Mouse (Mus musculus) gastrocnemius, adult 2 months (tissue): ENCODE data around the gene Smco4. TPM values are rescaled to one million over a fixed set of nuclear protein-coding genes. Genes with fewer than 3 reads are reported as not detected.

Source experiments
- DNase-seq: peaks from one replicate; pipeline ENCODE4 v3.0.0; 2022
- H3K27ac ChIP-seq: fragments of 200-600 bp; 2 replicates; pipeline ENCODE4 v1.8.1; 2022; ENCODE audit warnings: mild to moderate bottlenecking
- H3K4me3 ChIP-seq: fragments of 200-600 bp; 2 replicates; pipeline ENCODE4 v1.8.1; 2022; ENCODE audit warnings: mild to moderate bottlenecking, moderate library complexity
- CTCF ChIP-seq: fragments of 200-600 bp; IDR thresholded peaks from 2 replicates; pipeline ENCODE4 v1.8.1; 2022; ENCODE audit warnings: antibody characterized with exemption, mild to moderate bottlenecking, moderate library complexity
- intact Hi-C: fragments of 180-260 bp; cut with DNase I; formaldehyde crosslinking; loops from one replicate; pipeline ENCODE4 v1.15.1; 2025
- total RNA-seq, 2 experiments: library from RNA; stranded (reverse); gene quantifications; 2 replicates each; pipeline ENCODE4 v1.2.3; 2021

The Smco4 gene
- total RNA-seq, 2 experiments from 2014 or later: 6.8 to 15.0 TPM

- no peak for DNase-seq
- no peak overlapping the region for H3K27ac ChIP-seq
- intact Hi-C loops: no loop called here
- no peak overlapping the region for H3K4me3 ChIP-seq
- no peak for TF ChIP-seq CTCF
These were observed 85.7 kb downstream of the Smco4 start for GRCm38 (mm10) chr9:15578946-15579345.

GRCm38 (mm10) chr9:15580176-15580575 is 86.9 kb downstream of the Smco4 start:
- Histone ChIP-seq H3K27ac (no peak overlapping the region), H3K4me3 (no peak overlapping the region)
- TF ChIP-seq CTCF: no peak
- no peak for DNase-seq
- intact Hi-C loops: no loop called here

GRCm38 (mm10) chr9:15582026-15582425 is 88.8 kb downstream of the Smco4 start:
- DNase-seq: no peak
- TF ChIP-seq CTCF: no peak
- H3K27ac ChIP-seq: no peak overlapping the region

GRCm38 (mm10) chr9:15584209-15584608 is 91.0 kb downstream of the Smco4 start:
- DNase-seq: no peak
- no peak for TF ChIP-seq CTCF
- Histone ChIP-seq H3K4me3 (no peak overlapping the region), H3K27ac (no peak overlapping the region)
- intact Hi-C loops: no loop called here

More at GRCm38 (mm10) chr9:15582026-15582425, 88.8 kb downstream of the Smco4 start:
- intact Hi-C loops: no loop called here
- H3K4me3 ChIP-seq: no peak overlapping the region

- H3K27ac ChIP-seq: no peak overlapping the region
- intact Hi-C loops: no loop called here
- H3K4me3 ChIP-seq: no peak overlapping the region
- no peak for DNase-seq
- no peak for TF ChIP-seq CTCF
These were observed 92.7 kb downstream of the Smco4 start for GRCm38 (mm10) chr9:15585956-15586355.

- no peak for TF ChIP-seq CTCF
- intact Hi-C loops: no loop called here
These were observed 94.1 kb downstream of the Smco4 start for GRCm38 (mm10) chr9:15587157-15587854.

GRCm38 (mm10) chr9:15594148-15594547 is 100.9 kb downstream of the Smco4 start:
- TF ChIP-seq CTCF: no peak
- intact Hi-C loops: no loop called here
- no peak for DNase-seq
- Histone ChIP-seq H3K27ac (no peak overlapping the region), H3K4me3 (no peak overlapping the region)

More at GRCm38 (mm10) chr9:15587157-15587854, 94.1 kb downstream of the Smco4 start:
- H3K27ac ChIP-seq: no peak overlapping the region
- DNase-seq: no peak
- no peak overlapping the region for H3K4me3 ChIP-seq

Other genes starting within 250 kb of the Smco4 start
- gene Med17, start 213.5 kb upstream of the Smco4 start, total RNA-seq: 10 to 100 TPM in 1 of 2 experiments, 1 to 10 TPM in 1; 6.5 to 11.7 TPM
- gene Taf1d, start 187.2 kb upstream of the Smco4 start, total RNA-seq: 100 to 1,000 TPM; 101 to 103 TPM
- gene 4931406C07Rik, start 187.0 kb upstream of the Smco4 start, total RNA-seq: 1 to 10 TPM; 3.4 to 3.6 TPM
- 1 to 10 TPM; 5.1 to 5.9 TPM for gene Cep295, start 135.6 kb upstream of the Smco4 start, total RNA-seq
- gene Deup1, start 134.5 kb downstream of the Smco4 start, total RNA-seq: not detected
- 1 to 10 TPM; 2.2 to 3.0 TPM for gene Slc36a4, start 216.3 kb downstream of the Smco4 start, total RNA-seq